Mouse (Mus musculus): ENCODE data around the gene Pde1c.

The Pde1c gene

DNA sequence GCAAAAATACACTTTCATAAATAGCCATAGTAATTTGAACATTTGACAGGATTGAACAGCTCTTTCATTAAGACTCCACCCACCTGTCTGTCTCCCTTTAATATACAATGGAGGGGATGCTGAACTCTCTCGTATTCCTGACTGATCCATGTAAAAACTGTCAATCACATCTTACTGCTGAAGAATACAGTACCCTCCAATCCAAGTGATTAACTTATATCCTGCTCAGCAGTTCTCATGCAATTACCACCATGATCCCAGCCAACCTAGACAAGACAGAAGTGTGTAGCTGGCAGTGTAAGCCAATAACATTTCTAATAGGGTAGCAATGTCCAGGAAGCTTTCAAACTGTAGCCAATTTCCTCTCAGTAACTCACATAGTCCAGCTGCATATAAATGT is 226.9 kb downstream of the Pde1c start:
- in situ Hi-C loops (cut with MboI; ENCODE audit: unreplicated experiment in 2 of 2): no loop called here

DNA sequence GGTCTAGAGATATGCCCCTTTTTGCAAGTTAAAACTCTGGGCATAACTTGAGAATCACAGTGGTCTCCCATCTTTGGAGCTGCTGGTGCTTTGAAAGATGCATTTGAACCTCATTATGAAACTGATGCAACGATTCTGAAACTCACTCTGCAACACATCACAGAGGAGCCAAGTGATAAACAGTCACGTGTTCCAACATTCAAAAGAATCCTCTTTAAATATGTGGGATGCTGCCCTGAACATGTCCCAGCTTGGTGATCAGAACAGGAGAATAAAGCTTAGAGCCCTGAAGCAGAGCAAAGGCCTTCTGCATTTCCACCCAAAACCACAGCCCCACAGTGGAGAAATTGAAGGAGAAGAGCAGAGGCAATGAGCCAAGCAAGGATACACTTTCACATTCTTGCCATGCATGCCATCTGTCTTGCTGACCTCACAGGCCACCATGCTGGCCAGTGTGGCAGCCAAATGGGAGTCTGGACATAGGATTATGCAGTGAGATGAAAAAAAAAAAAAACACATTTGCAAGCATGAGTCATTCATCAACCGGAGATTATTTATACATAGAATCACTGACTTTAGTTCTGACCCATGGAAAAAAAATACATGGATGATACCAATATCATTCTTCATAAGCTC is 233.0 kb downstream of the Pde1c start:
- in situ Hi-C loops (cut with MboI; ENCODE audit: unreplicated experiment in 2 of 2): no loop called here

- in situ Hi-C loops (cut with MboI; ENCODE audit: unreplicated experiment in 2 of 2): no loop called here
Measured at GRCm38 (mm10) chr6:56332149-56332548, 236.8 kb downstream of the Pde1c start.

- in situ Hi-C loops (cut with MboI; ENCODE audit: unreplicated experiment in 2 of 2): no loop called here
Measured at GRCm38 (mm10) chr6:56331432-56331831, 237.5 kb downstream of the Pde1c start.

DNA sequence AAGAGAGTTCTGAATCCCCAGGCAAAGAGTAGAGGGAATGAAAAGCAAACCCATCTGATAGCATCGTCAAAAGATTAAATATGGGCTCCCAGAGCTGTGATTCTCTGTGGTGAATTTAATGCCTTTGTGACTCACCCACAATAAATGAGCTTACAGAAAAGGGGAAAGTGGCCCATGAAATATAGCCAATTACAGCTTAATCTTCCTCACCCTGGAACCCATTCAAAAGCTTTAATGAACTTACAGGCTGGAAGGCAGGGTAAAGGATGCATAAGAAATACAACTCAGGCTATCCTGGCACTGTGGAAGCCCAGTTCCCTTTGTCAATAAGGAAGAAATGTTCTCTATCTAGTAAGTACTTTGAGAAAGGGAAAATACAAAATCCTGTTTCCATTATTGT is 240.8 kb downstream of the Pde1c start:
- in situ Hi-C loops (cut with MboI; ENCODE audit: unreplicated experiment in 2 of 2): no loop called here

- in situ Hi-C loops (cut with MboI; ENCODE audit: unreplicated experiment in 2 of 2): no loop called here
Measured at GRCm38 (mm10) chr6:56322799-56323198, 246.1 kb downstream of the Pde1c start.

DNA sequence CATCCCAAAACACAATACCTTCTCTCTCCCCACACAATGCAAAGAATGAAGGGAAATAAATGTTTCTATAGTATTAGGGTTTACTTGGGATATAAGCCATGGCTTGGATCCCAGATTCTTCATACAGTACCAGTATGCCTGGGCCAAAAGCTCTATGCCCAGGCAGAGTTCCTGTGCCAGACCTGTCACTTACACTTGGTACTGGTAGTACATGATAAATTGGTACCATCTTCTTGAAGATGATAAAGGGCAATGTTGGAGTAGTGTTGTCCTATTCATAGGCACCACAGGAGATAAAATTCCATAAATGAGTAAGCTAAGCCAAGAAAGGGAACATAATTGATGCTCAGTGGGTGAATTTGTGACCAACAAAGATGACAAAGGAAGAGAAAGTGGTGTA is 258.6 kb downstream of the Pde1c start:
- in situ Hi-C loops (cut with MboI; ENCODE audit: unreplicated experiment in 2 of 2): no loop called here

GRCm38 (mm10) chr6:56306066-56306465 is 262.8 kb downstream of the Pde1c start:
- in situ Hi-C loops (cut with MboI; ENCODE audit: unreplicated experiment in 2 of 2): no loop called here

GRCm38 (mm10) chr6:56292176-56292575 is 276.7 kb downstream of the Pde1c start:
- in situ Hi-C loops (cut with MboI; ENCODE audit: unreplicated experiment in 2 of 2): no loop called here

DNA sequence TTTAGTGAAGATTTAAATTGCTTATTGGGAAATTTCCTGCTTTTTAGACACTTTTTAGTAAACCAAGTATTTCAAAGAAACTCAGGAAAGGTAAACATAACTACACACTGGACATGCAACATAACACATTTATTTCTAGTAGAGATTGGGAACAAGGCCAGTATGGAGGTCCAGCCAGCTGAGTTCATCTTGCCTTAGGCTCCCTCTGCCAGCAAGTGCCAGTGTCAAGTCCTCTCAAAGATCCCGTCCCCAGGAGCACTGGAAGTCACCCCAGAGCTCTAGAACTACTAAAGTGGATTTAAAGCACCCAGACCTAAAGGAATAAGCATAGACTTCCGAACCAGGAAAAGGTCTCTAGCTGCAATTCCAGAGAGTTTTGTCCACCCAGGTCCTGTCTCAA is 279.6 kb downstream of the Pde1c start:
- in situ Hi-C loops (cut with MboI; ENCODE audit: unreplicated experiment in 2 of 2): no loop called here

DNA sequence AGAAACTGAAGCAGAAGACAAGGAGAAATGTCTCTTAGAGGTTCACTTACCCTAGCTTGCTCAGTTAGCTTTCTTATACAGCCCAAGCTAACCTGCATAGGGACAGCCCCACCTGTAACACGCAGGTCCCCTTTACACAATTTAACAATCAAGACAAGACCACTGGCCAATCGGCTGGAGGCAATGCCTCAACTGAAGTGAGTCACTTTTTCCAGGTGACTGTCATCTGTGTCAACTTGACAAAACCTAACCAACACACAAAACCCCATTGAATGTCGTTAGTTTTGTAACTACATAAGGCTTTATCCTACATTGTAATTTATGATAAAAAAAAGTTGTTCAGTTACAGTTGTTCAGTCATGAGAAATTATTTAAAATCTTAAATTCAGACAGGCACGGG is 284.1 kb downstream of the Pde1c start:
- in situ Hi-C loops (cut with MboI; ENCODE audit: unreplicated experiment in 2 of 2): no loop called here

- in situ Hi-C loops (cut with MboI; ENCODE audit: unreplicated experiment in 2 of 2): no loop called here
Measured at GRCm38 (mm10) chr6:56275461-56275860, 293.4 kb downstream of the Pde1c start.

DNA sequence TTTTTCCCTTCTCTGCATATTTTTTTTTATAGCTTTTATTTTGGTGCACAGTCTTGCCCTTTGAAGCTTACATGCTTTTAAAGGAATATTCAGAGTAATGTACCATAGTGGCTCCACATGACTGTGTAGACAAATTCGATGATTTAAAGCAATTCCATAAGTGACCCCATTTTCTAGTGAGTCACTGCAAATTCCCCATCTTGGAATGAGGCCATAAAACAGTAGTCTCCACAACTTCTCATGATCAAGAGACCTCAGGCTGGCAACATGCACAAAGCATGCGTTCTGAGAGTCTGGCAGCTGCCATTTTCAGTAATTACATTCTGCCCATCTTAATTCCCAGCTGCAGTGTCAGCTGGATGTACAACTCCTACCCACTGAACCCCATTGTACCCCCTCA is 297.2 kb downstream of the Pde1c start:
- in situ Hi-C loops (cut with MboI; ENCODE audit: unreplicated experiment in 2 of 2): no loop called here

- in situ Hi-C loops (cut with MboI; ENCODE audit: unreplicated experiment in 2 of 2): no loop called here
Measured at GRCm38 (mm10) chr6:56264509-56264908, 304.4 kb downstream of the Pde1c start.

- in situ Hi-C loops (cut with MboI; ENCODE audit: unreplicated experiment in 2 of 2): no loop called here
Measured at GRCm38 (mm10) chr6:56260118-56260517, 308.8 kb downstream of the Pde1c start.

DNA sequence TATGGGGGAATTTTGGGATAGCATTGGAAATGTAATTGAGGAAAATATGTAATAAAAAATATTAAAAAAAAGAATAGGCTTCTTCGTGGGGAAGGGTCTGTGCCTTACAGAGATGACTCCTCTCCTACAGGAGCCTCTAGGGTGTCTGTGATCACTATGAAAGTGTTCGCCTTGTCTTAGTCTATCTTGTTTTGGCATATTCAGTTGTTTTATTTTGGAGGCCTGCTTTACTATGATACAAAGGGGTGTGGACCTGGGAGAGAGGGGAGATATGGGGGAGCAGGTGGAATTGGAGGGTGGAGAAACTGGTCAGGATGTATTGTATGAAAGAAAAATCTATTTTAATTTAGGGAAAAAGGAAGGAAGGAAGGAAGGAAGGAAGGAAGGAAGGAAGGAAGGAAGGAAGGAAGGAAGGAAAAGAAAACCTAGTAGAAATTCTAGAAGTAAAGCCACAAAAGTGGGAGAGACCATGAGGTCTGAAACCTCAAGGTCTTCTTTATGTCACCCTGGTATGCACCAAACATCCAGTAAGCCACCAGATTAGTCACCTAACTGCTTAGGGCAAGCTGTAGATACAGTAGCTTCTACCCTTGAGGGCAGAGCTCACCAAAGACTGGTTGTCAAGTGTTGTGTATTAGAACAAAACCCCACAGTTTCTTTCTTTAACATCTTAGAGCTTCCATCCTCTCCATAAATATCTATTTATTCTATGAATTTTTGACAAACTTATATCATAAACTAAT is 311.2 kb downstream of the Pde1c start:
- in situ Hi-C loops (cut with MboI; ENCODE audit: unreplicated experiment in 2 of 2): no loop called here

DNA sequence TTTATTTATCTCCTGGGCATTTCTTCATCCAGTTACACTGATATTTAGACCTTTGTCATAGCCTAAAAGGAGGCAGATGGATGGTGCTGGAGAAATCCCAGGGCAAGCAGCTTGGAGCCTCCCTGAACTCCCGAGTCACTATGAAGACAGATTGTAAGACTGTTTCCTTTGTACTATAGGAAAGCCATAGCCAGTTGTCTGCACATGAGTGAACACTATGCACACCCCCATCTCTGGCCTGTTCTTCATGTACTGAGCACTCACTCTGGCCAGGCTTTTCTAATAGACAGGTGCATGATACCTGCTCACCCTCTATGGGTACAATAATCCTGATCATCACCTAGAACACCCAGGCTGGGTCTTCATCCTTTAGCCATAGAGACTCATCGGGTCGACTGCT is 318.8 kb downstream of the Pde1c start:
- in situ Hi-C loops (cut with MboI; ENCODE audit: unreplicated experiment in 2 of 2): no loop called here

DNA sequence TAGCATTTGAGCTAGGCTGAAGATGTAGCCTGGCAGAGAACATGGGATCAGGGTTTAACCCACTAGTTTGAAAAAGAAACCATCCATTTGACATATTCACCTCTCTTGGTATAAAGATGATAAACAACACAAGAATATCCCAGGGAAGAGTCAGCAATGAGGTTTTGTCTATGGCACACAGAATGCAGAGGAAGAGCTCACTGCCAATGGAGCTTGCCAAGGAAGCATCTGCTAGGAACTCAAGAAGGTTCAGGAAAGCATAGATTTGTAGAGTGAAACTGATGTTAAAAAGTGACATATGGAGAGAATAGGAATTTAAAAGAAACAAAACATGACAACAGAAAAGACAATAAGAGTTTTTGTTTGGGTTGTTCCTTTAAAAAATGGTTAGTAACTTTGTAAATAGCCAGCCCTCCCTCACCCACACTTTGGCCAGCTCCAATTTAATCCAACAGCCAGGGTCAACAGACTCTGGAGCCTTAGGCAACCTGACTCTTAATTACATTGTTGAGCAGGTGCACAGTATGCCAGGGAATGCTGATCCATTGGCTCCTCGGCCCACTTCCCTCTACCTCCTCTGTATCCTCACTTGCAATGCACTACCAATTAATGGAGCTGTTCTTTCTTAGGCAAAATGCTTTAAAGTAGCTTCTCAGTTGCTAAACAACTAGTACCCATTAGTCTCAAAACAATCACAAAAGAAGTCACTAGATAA is 377.3 kb downstream of the Pde1c start:
- in situ Hi-C loops (cut with MboI; ENCODE audit: unreplicated experiment in 2 of 2): no loop called here

DNA sequence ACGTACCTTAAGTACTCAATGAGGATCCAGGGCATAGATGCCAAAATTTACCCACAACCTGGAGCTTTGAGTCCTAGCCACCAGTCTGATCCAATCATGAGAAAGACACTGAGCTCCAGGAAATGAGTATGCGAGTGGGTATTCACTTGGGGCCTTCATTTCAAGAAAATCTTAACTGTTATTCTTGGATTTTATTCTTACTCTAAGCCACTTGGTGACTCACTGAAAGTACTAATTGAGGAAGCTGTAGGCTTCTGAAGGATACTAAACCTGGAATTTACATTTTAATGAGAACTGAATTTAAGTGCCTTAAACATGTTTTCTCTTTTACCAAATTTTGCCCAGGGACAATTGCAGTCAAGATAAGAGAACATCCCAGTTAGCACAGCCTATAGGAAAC is 392.4 kb downstream of the Pde1c start:
- in situ Hi-C loops (cut with MboI; ENCODE audit: unreplicated experiment in 2 of 2): no loop called here

DNA sequence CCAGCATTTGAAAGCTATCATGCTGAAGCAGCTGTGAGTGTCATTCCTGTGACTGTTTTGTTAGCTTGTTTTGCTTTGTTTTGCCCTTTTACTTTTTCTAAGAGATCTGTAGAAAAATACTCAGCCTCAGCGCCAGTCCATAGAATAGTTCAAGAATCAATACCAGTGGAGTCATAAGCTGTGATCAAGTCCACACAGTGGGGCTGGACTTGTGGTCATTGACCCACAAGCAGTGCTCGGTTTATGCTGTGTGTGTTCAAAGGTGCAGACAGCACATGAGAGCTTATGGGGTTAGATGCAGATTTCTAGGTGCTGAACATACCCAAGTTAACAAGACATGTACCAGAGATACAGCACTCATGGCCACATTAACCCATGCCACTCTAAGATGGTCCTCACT is 396.7 kb downstream of the Pde1c start:
- in situ Hi-C loops (cut with MboI; ENCODE audit: unreplicated experiment in 2 of 2): no loop called here

GRCm38 (mm10) chr6:56168736-56169135 is 400.2 kb downstream of the Pde1c start:
- in situ Hi-C loops (cut with MboI; ENCODE audit: unreplicated experiment in 2 of 2): no loop called here

GRCm38 (mm10) chr6:56158217-56158616 is 410.7 kb downstream of the Pde1c start:
- in situ Hi-C loops (cut with MboI; ENCODE audit: unreplicated experiment in 2 of 2): no loop called here
